Mouse (Mus musculus) gastrocnemius, postnatal 14 days (tissue): Measurements from ENCODE around the gene Larp1b. TPM values are rescaled to one million over a fixed set of nuclear protein-coding genes. Genes with fewer than 3 reads are reported as not detected.
A peak's percentile ranks its signal among the peaks of the same experiment; 100 is the strongest.
"Not testable (repeated sequence)": the region's sequence is repeated elsewhere in the genome, so short reads cannot be mapped to it uniquely, and the experiment has no call there.

ENCODE experiments used
- DNase-seq: peaks from one replicate; pipeline ENCODE4 v3.0.0; 2021; ENCODE audit warnings: mixed read lengths
- intact Hi-C: fragments of 180-260 bp; cut with DNase I; formaldehyde crosslinking; loops from one replicate; pipeline ENCODE4 v1.15.1; 2025; ENCODE audit warnings: low total_unique reads
- long read RNA-seq, 2 experiments: library from polyadenylated mRNA; stranded (forward); transcript quantifications; one replicate each; pipeline ENCODE4 v2.0.0; 2021
- total RNA-seq, 2 experiments: library from RNA; stranded (reverse); gene quantifications; 2 replicates each; pipeline ENCODE4 v1.2.3; 2021

Larp1b gene
- 10 to 100 TPM; 65.8 to 66.1 TPM for total RNA-seq
- long read RNA-seq, experiment 1, transcript Larp1b-202 (10 exons, 2,497 nt) = major isoform, 23 of 62 reads
- long read RNA-seq, experiment 1, partial matches to known transcripts = 0 of 62 reads
- long read RNA-seq, experiment 1, other reads (novel, unspliced or antisense) = 39 of 62 reads
- long read RNA-seq, experiment 2, transcript Larp1b-202 (10 exons, 2,497 nt) = major isoform, 41 of 83 reads
- long read RNA-seq, experiment 2, partial matches to known transcripts = 5 of 83 reads
- long read RNA-seq, experiment 2, other reads (novel, unspliced or antisense) = 37 of 83 reads

- intact Hi-C loops = no loop called here
- peak; percentile 100 for DNase-seq
These were observed at the start of gene Larp1b for GRCm38 (mm10) chr3:40949170-40949902. Gene Larp1b (plus strand): TSS chr3:40949828.

GRCm38 (mm10) chr3:40902443-40902842, 47.2 kb upstream of the Larp1b start, which contains the start of gene 1700034I23Rik:
Gene 1700034I23Rik (minus strand): TSS chr3:40902543.
- intact Hi-C loops = not testable (repeated sequence)

GRCm38 (mm10) chr3:40938189-40938588, 11.4 kb upstream of the Larp1b start:
- intact Hi-C loops = no loop called here
- no peak for DNase-seq

More at GRCm38 (mm10) chr3:40902443-40902842, 47.2 kb upstream of the Larp1b start, which contains the start of gene 1700034I23Rik:
- DNase-seq = not testable (repeated sequence)

GRCm38 (mm10) chr3:40938592-40938991, 11.0 kb upstream of the Larp1b start:
- intact Hi-C loops = no loop called here

GRCm38 (mm10) chr3:40939019-40939418, 10.6 kb upstream of the Larp1b start:
- intact Hi-C loops = no loop called here

More at GRCm38 (mm10) chr3:40938592-40938991, 11.0 kb upstream of the Larp1b start:
- DNase-seq = no peak

GRCm38 (mm10) chr3:40949903-40950600, 424 bp downstream of the Larp1b start:
- peak; percentile 53 for DNase-seq
- intact Hi-C loops = loop anchor here (10.0 kb wide), 1 partner anchor 615 kb away; no protein-coding TSS in a partner anchor

More at GRCm38 (mm10) chr3:40939019-40939418, 10.6 kb upstream of the Larp1b start:
- DNase-seq = no peak

- DNase-seq = peak; percentile 56
- intact Hi-C loops = loop anchor here (10.0 kb wide), 1 partner anchor 614 kb away; no protein-coding TSS in a partner anchor
These were observed 1.1 kb downstream of the Larp1b start for GRCm38 (mm10) chr3:40950601-40951201.

GRCm38 (mm10) chr3:40951365-40951764, 1.7 kb downstream of the Larp1b start:
- DNase-seq = no peak
- intact Hi-C loops = loop anchor here (10.0 kb wide), 1 partner anchor 613 kb away; no protein-coding TSS in a partner anchor

- intact Hi-C loops = loop anchor here (10.0 kb wide), 1 partner anchor 612 kb away; no protein-coding TSS in a partner anchor
- no peak for DNase-seq
These were observed 3.0 kb downstream of the Larp1b start for GRCm38 (mm10) chr3:40952606-40953005.

- no peak for DNase-seq
- intact Hi-C loops = loop anchor here (10.0 kb wide), 1 partner anchor 610 kb away; no protein-coding TSS in a partner anchor
These were observed 5.2 kb downstream of the Larp1b start for GRCm38 (mm10) chr3:40954792-40955191.

- DNase-seq = no peak
- intact Hi-C loops = loop anchor here (10.0 kb wide), 1 partner anchor 606 kb away; no protein-coding TSS in a partner anchor
These were observed 9.2 kb downstream of the Larp1b start for GRCm38 (mm10) chr3:40958831-40959230.

GRCm38 (mm10) chr3:40980758-40981157, 31.1 kb downstream of the Larp1b start:
- no peak for DNase-seq
- intact Hi-C loops = no loop called here

- DNase-seq = no peak
- intact Hi-C loops = no loop called here
These were observed 37.9 kb downstream of the Larp1b start for GRCm38 (mm10) chr3:40987539-40987938.

GRCm38 (mm10) chr3:40988722-40989121, 39.1 kb downstream of the Larp1b start:
- intact Hi-C loops = no loop called here
- no peak for DNase-seq

- intact Hi-C loops = no loop called here
- no peak for DNase-seq
These were observed 41.9 kb downstream of the Larp1b start for GRCm38 (mm10) chr3:40991541-40991940.

GRCm38 (mm10) chr3:40995161-40995560, 45.5 kb downstream of the Larp1b start:
- DNase-seq = no peak
- intact Hi-C loops = no loop called here

- DNase-seq = no peak
- intact Hi-C loops = no loop called here
These were observed 59.7 kb downstream of the Larp1b start for GRCm38 (mm10) chr3:41009315-41009714.

GRCm38 (mm10) chr3:41009990-41010389, 60.4 kb downstream of the Larp1b start:
- DNase-seq = no peak
- intact Hi-C loops = no loop called here

- intact Hi-C loops = no loop called here
- DNase-seq = no peak
These were observed 61.1 kb downstream of the Larp1b start for GRCm38 (mm10) chr3:41010701-41011100.
